Mouse (Mus musculus) T-helper 1 cell (primary cell): ENCODE data around the gene Taf12.

Experiments used
- in situ Hi-C: fragments of 300-600 bp; cut with MboI, MseI; formaldehyde crosslinking; loops from one replicate; pipeline ENCODE4 v1.15.1; 2025; ENCODE audit warnings: high pct_unique_total_duplicates

Gene Taf12

GRCm38 (mm10) chr4:132309849-132310472, 35.8 kb downstream of the Taf12 start:
- in situ Hi-C loops = loop anchor here (5.0 to 25.0 kb wide), 2 partner anchors 38 to 1398 kb away; partner anchors contain the start of genes Laptm5 and Taf12

DNA sequence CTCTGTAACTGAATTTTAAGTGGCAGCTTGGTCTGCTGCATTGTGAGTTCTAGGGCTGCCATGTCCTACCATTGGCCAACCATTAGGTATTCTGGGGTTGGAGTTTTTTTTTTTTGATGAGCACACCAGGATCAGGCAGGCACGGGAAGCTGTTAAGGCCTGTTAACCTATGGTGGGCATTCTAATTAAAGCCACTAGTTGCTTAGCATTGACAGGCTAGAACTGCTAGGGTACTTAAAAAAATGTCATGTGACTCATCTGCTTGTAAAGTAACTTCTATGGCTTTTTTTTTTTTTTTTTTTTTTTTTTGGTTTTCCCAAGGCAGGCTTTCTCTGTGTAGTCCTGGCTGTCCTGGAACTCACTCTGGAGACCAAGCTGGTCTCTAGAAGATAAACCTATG, 37.0 kb downstream of the Taf12 start:
- in situ Hi-C loops = loop anchor here (5.0 to 25.0 kb wide), 2 partner anchors 39 to 1399 kb away; partner anchors contain the start of genes Laptm5 and Taf12

- in situ Hi-C loops = loop anchor here (5.0 to 25.0 kb wide), 2 partner anchors 40 to 1400 kb away; partner anchors contain the start of genes Laptm5 and Taf12
Observed at GRCm38 (mm10) chr4:132311801-132312200, 37.6 kb downstream of the Taf12 start.

GRCm38 (mm10) chr4:132312627-132313026, 38.5 kb downstream of the Taf12 start:
- in situ Hi-C loops = loop anchor here (5.0 to 25.0 kb wide), 2 partner anchors 40 to 1400 kb away; partner anchors contain the start of genes Laptm5 and Taf12

DNA sequence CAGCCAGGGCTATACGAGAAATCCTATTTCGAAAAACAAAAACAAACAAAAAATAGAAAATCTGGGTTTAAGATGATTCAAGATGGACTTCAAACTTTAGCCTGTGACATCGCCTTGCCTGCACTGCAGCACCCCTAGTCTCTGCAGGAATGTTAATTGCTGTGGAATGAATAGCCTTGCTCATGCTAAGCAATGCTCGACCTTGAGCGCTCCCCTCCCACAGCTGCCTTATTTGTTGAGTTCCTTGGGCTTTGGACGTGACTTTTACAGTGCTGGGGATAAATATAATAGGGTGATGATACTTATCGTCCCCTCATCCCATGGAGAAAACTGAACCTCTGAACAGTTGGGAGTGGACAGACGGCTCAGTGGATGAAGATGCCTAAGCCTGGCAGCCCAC, 41.5 kb downstream of the Taf12 start:
- in situ Hi-C loops = loop anchor here (25.0 kb wide), 1 partner anchor 1403 kb away; the partner anchor contains the start of gene Laptm5

- in situ Hi-C loops = no loop called here
Observed at GRCm38 (mm10) chr4:132326481-132326880, 52.3 kb downstream of the Taf12 start.

DNA sequence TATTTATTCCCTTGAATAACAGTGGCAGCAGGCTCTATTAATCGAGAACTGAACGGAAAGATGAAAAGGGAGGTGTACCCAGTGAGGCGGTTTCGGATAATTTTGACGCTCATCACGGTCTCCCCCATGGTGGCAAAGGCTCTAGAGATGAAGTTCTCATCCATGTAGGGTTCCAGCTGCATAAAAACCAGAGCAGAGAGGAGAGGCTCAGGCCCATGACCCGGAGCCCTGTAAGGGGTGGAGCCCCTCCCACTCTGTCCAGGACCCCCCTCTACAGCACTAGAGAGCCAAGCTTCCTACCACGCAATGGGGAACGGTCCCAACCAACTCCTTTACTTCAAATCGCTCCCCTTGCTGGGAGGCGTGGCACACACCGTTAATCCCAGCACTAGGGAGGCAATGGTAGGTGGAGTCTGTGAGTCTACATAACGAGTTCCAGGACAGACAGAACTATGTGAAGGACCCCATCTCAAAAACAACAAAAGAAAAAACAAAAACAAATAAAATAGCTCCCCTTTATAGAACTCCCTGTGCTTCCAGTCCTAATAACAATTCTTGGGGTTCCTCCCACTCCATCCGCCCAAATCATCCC, 54.3 kb downstream of the Taf12 start:
- in situ Hi-C loops = no loop called here

DNA sequence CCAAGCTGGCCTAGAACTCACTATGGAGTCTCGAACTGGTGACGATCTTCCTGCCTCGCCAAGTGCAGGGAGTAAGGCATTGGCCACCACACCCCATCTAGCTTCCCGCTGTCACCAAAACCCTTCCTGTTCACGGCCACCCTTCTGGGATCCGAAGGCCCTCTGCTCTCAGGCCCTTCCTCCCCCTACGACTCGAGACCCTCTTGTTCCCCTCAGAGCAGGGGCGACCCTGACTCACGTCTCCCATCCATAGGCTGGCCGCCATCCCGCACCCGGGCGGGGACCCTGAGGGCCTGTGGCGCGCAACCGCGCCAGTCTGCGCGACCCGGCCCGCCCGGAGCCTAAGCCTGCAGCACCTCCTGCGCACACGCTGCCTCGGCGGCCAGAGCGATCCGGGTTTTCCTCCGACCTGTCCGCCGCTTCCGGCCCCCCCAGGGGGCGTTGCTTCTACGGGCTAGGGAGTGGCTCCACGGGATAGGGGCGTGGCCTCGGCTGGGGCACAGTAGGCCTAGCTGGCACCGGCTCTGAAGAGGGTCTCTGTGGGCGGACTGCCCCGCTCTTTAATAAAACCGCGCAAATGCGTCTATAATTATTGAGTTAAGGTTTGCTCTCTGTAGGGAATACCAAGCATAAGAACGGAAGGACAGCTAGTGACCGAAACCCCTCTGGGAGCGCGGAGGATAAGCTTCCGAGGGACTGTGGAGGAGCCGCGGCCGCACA, 55.1 kb downstream of the Taf12 start, which contains the start of gene Trnau1ap:
Gene Trnau1ap (minus strand): TSS at position 424 of the 720 bp plus-strand sequence.
- in situ Hi-C loops = no loop called here

DNA sequence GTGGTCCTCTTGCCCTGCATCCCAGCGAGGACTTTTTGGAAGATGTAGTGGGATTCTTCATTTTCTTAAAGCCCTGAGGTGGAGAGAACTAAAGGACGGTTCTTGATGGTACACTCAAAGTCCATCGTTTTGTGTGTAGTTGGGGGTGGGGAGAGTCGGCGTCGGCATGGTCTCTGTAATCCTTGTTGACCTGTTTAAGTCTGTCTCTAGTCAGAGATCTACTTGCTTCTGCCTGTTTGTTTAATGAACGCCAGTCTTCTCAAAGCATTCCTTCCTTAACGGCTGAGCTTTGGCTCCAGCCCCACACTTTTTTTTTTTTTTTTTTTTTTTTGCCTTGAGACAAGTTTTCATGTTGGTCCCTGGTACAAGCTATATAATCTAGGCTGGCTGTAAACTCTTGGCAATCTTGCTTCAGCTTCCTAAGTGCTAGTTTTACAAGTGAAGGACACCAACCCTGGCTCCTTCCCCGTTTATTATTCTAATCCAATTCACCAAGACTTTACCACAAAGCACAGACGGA, 55.7 kb downstream of the Taf12 start:
- in situ Hi-C loops = no loop called here

DNA sequence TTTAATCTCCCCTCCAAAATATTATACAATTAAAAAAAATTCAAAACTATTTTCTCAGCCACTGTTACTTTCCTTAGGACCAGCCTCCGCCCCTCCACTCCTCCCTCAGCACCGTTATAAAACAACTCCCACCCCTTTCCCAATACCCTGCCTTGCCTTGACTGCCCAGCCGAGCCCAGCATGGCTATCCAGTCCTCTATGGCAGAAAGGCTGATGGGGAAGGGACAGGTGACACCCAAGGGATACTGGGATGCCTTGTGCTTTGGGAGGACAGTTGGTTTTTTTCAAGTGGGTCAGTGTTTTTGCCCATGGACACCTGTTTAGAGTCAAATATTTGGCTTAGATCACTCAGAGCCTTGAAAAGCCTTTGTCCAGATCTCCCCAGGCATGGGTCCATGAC, 57.8 kb downstream of the Taf12 start:
- in situ Hi-C loops = no loop called here

GRCm38 (mm10) chr4:132332880-132333279, 58.7 kb downstream of the Taf12 start:
- in situ Hi-C loops = no loop called here

- in situ Hi-C loops = no loop called here
Observed at GRCm38 (mm10) chr4:132338943-132339342, 64.8 kb downstream of the Taf12 start.

DNA sequence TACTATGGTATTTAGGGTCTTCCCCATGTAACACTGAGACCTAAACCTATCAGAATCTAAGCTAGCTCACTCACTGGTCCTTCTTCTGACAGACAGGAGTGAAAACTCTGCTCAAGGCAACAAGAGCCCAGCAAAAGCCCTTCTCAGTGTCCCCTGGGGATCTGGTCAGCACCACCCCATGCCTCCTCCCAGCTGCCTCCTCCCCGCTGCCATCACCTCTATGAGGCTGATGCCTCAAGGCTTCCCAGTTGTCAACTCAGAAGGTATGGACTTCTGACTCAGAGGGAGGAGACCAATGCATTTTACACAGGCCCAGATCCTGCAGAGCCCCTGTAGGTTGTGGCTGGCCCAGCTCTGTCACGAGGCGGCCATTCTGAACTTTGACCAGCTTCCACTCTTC, 67.3 kb downstream of the Taf12 start:
- in situ Hi-C loops = no loop called here

DNA sequence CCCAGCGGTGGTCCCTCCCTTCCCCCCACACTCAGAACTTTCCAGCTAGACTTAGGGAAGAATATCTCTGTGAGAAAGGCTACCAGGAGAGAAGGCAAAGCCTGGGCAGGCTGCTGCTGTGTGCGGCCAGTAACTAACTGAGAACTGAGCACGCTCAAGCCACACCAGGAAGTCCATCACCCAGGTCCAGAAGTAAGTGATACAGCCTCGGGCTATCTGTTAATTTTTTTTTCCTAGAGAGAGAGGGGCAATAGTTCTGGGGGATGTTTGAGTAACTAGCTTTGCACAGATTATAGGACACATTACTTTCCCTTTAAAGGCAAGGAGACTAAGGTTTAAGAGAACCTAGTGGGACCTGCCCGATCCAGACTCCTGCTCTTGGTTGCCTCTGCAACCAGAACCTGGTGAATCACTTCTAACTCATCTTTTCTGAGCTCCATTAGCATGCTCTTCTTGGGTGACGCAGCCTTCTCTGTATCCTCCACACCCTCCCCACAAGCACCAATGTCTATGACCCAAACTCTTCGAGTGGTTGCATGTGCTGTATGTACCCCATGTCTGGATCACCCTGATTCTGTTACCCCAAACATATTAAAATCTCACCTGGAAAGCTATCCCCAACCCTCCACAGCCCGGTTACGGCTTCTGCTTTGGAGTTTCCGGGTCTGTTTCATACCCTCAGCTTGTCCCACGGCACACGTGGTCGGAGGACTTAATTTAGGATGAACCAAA, 70.4 kb downstream of the Taf12 start:
- in situ Hi-C loops = no loop called here
